Mouse (Mus musculus) layer of hippocampus, adult 9-10 months (tissue): ENCODE results near the gene Gm20388.

Experiments used
- DNase-seq: peaks from one replicate; pipeline ENCODE4 v3.0.0; 2022; ENCODE audit warnings: low spot score

Gene Gm20388

GRCm38 (mm10) chr8:122064353-122064752 lies 2153.7 kb downstream of the Gm20388 start:
- no peak for DNase-seq

- no peak for DNase-seq
Observed at GRCm38 (mm10) chr8:122067783-122068505, 2157.3 kb downstream of the Gm20388 start.

- no peak for DNase-seq
Observed at GRCm38 (mm10) chr8:122068609-122069008, 2158.0 kb downstream of the Gm20388 start.

- peak; percentile 22 for DNase-seq
Observed at GRCm38 (mm10) chr8:122069281-122069680, 2158.6 kb downstream of the Gm20388 start.

- DNase-seq: no peak
Observed at GRCm38 (mm10) chr8:122071193-122071592, 2160.6 kb downstream of the Gm20388 start.

- no peak for DNase-seq
Observed at GRCm38 (mm10) chr8:122073964-122074363, 2163.3 kb downstream of the Gm20388 start.

- no peak for DNase-seq
Observed at GRCm38 (mm10) chr8:122074442-122074841, 2163.8 kb downstream of the Gm20388 start.

- DNase-seq: no peak
Observed at GRCm38 (mm10) chr8:122074977-122075376, 2164.3 kb downstream of the Gm20388 start.

GRCm38 (mm10) chr8:122076183-122076842 lies 2165.7 kb downstream of the Gm20388 start:
- DNase-seq: no peak

- no peak for DNase-seq
Observed at GRCm38 (mm10) chr8:122078321-122078720, 2167.7 kb downstream of the Gm20388 start.

GRCm38 (mm10) chr8:122079093-122079492 lies 2168.5 kb downstream of the Gm20388 start:
- no peak for DNase-seq

GRCm38 (mm10) chr8:122080347-122080746 lies 2169.7 kb downstream of the Gm20388 start:
- DNase-seq: no peak

GRCm38 (mm10) chr8:122083401-122083800 lies 2172.8 kb downstream of the Gm20388 start:
- DNase-seq: no peak

GRCm38 (mm10) chr8:122084145-122084544 lies 2173.5 kb downstream of the Gm20388 start:
- DNase-seq: no peak

GRCm38 (mm10) chr8:122084726-122085410 lies 2174.2 kb downstream of the Gm20388 start:
- no peak for DNase-seq

GRCm38 (mm10) chr8:122086064-122086463 lies 2175.4 kb downstream of the Gm20388 start:
- DNase-seq: no peak

- no peak for DNase-seq
Observed at GRCm38 (mm10) chr8:122088631-122089030, 2178.0 kb downstream of the Gm20388 start.

- no peak for DNase-seq
Observed at GRCm38 (mm10) chr8:122089186-122089700, 2178.6 kb downstream of the Gm20388 start.

GRCm38 (mm10) chr8:122092476-122092875 lies 2181.8 kb downstream of the Gm20388 start:
- no peak for DNase-seq

- no peak for DNase-seq
Observed at GRCm38 (mm10) chr8:122098766-122099165, 2188.1 kb downstream of the Gm20388 start.

- no peak for DNase-seq
Observed at GRCm38 (mm10) chr8:122099711-122100220, 2189.1 kb downstream of the Gm20388 start.

GRCm38 (mm10) chr8:122101816-122102215 lies 2191.2 kb downstream of the Gm20388 start:
- DNase-seq: no peak
